ENCODE assay signal across 8 mouse cellular contexts in genomic region chr2:131063404-131063864, GRCm38 (mm10). TPM values are rescaled to one million over a fixed set of nuclear protein-coding genes. Genes with fewer than 3 reads are reported as not detected.
DNase-seq lines count a peak whose midpoint lies in the region; ATAC-seq lines count a peak whose summit lies in the region.

Adam33 (minus strand) TSS chr2:131063814.

- no peaks in the 10 kb centered on the region for H3K36me3 ChIP-seq in intestine, embryonic 15.5 days
- H3K36me3 ChIP-seq in midbrain, embryonic 15.5 days (replicated peaks): no peaks in the 10 kb centered on the region

- no peak within 1 kb of the TSS for H3K9ac ChIP-seq in intestine, embryonic 15.5 days
- peak within 1 kb of the TSS; percentile 25; the same call in 1 of the 2 replicates for H3K9ac ChIP-seq in midbrain, embryonic 15.5 days

- H3K27ac ChIP-seq in intestine, embryonic 15.5 days: no peak within 1 kb of the TSS
- H3K27ac ChIP-seq in midbrain, embryonic 15.5 days: no peak within 1 kb of the TSS

- peak; percentile 60 for DNase-seq in adrenal gland, postnatal 10 days
- DNase-seq in adrenal gland, postnatal 25 days: no peak
- no peak for DNase-seq in urinary bladder, adult 2 months (ENCODE audit: low spot score)
- DNase-seq in urinary bladder, postnatal 36 days (ENCODE audit: low spot score in 2 of 2): no peak
- DNase-seq in ovary, postnatal 14 days (ENCODE audit: low spot score): no peak
- DNase-seq in cerebellum, adult 9-10 months: no peak

- peak within 1 kb of the TSS; percentile 73 for H3K4me2 ChIP-seq in intestine, embryonic 15.5 days (replicated peaks)
- peak within 1 kb of the TSS; percentile 55 for H3K4me2 ChIP-seq in midbrain, embryonic 15.5 days

- H3K4me3 ChIP-seq in intestine, embryonic 15.5 days (replicated peaks): peak within 1 kb of the TSS; percentile 25
- peak within 1 kb of the TSS; percentile 32 for H3K4me3 ChIP-seq in midbrain, embryonic 15.5 days

- H3K9me3 ChIP-seq in intestine, embryonic 15.5 days: no peaks in the 10 kb centered on the region
- no peaks in the 10 kb centered on the region for H3K9me3 ChIP-seq in midbrain, embryonic 15.5 days

- peaks cover 16% of the 10 kb centered on the region for H3K27me3 ChIP-seq in intestine, embryonic 15.5 days (replicated peaks)
- H3K27me3 ChIP-seq in midbrain, embryonic 15.5 days (replicated peaks): peaks cover 15% of the 10 kb centered on the region

- H3K4me1 ChIP-seq in intestine, embryonic 15.5 days (replicated peaks): peaks cover 24% of the 10 kb centered on the region
- H3K4me1 ChIP-seq in midbrain, embryonic 15.5 days: peaks cover 4% of the 10 kb centered on the region

- WGBS in intestine, embryonic 15.5 days: 5% methylated on average over 27 of the region's 27 CpGs
- WGBS in midbrain, embryonic 15.5 days: 3% methylated on average over 22 of the region's 27 CpGs

- ATAC-seq in intestine, embryonic 15.5 days: peak; percentile 76
- no peak for ATAC-seq in midbrain, embryonic 15.5 days (replicated peaks)

RNA-seq across cellular contexts. Expression of gene Adam33, which starts in this region (rescaled TPM):
- 1 to 10 TPM; 2.4 to 3.9 TPM for total RNA-seq in adrenal gland, postnatal 10 days (2021)
- total RNA-seq in adrenal gland, postnatal 25 days (2021): 3.8 and 4.8 TPM in 2 replicates
- polyA plus RNA-seq in urinary bladder, adult 2 months (2012; rRNA removed): 256 and 287 TPM in 2 replicates
- polyA plus RNA-seq in intestine, embryonic 15.5 days (2015; fragmentation: Nextera tagmentation; extraction: Ambion mirVana): 3.3 and 4.0 TPM in 2 replicates
- polyA plus RNA-seq in midbrain, embryonic 15.5 days (2015; fragmentation: Nextera tagmentation; extraction: Ambion mirVana): 1.3 and 2.1 TPM in 2 replicates

Comparison
In these comparisons a context has a peak if more than half of its experiments do, and no peak if none do; other contexts are left out.
1. RNA of gene Adam33 (polyA plus RNA-seq): 256 to 287 TPM in urinary bladder, adult 2 months; 3.3 to 4.0 TPM in intestine, embryonic 15.5 days and 1.3 to 2.1 TPM in midbrain, embryonic 15.5 days; every median in the first group is over 10 times any median in the second.